Mouse (Mus musculus) G1E (cell line): ENCODE data around the gene Apbb2. TPM values are rescaled to one million over a fixed set of nuclear protein-coding genes. Genes with fewer than 3 reads are reported as not detected.

Experiments
- ATAC-seq: 2 replicates; pipeline ENCODE4 v1.8.0; 2016; ENCODE audit warnings: mild to moderate bottlenecking; ENCODE audit not compliant: insufficient number of reproducible peaks, poor library complexity, low FRiP score, severe bottlenecking; ENCODE audit errors: extremely low read depth
- DNase-seq: peaks from one replicate; pipeline ENCODE4 v3.0.0; 2012; ENCODE audit warnings: low spot score
- H3K27me3 ChIP-seq: 2 replicates; pipeline ENCODE4 v1.6.1; 2012; ENCODE audit warnings: mild to moderate bottlenecking, low read length, inconsistent platforms; ENCODE audit not compliant: insufficient read depth
- H3K36me3 ChIP-seq: replicated peaks from 2 replicates; pipeline ENCODE3; 2012; ENCODE audit warnings: mild to moderate bottlenecking, inconsistent platforms
- H3K4me1 ChIP-seq: 2 replicates; pipeline ENCODE4 v1.6.1; 2012; ENCODE audit warnings: low read depth, low read length, inconsistent platforms, mixed read lengths; ENCODE audit not compliant: insufficient read depth
- H3K4me3 ChIP-seq: 2 replicates; pipeline ENCODE4 v1.5.1; 2012; ENCODE audit warnings: low read depth, mild to moderate bottlenecking, inconsistent platforms, low read length, moderate library complexity, mixed read lengths
- H3K9me3 ChIP-seq: replicated peaks from 2 replicates; pipeline ENCODE4 v1.6.1; 2012; ENCODE audit warnings: inconsistent platforms
- CTCF ChIP-seq: IDR thresholded peaks from 2 replicates; pipeline ENCODE4 v1.5.1; 2012; ENCODE audit warnings: low read depth, low read length, inconsistent platforms, mixed read lengths
- GATA1 ChIP-seq: IDR thresholded peaks from 2 replicates; pipeline ENCODE4 v1.6.1; 2012; ENCODE audit warnings: borderline replicate concordance, low read length, inconsistent platforms, mixed read lengths
- GATA2 ChIP-seq: IDR thresholded peaks from 2 replicates; pipeline ENCODE4 v1.6.1; 2012; ENCODE audit warnings: low read depth, low read length, inconsistent platforms, borderline replicate concordance
- POLR2AphosphoS5 ChIP-seq: IDR thresholded peaks from 2 replicates; pipeline ENCODE4 v1.6.1; 2012; ENCODE audit warnings: low read depth, low read length, inconsistent platforms; ENCODE audit not compliant: insufficient replicate concordance
- TAL1 ChIP-seq: conservative IDR thresholded peaks from 2 replicates; pipeline ENCODE4 v1.6.1; 2012; ENCODE audit warnings: low read depth, low read length, inconsistent platforms, mixed read lengths
- polyA plus RNA-seq: library from polyadenylated mRNA; stranded (reverse); fragments of >175 nt; gene quantifications from 2 replicates; pipeline ENCODE4 v1.2.3, GENCODE M21; 2012
- total RNA-seq, 2 experiments: library from RNA; stranded (forward) in 1 of 2; stranded (reverse) in 1 of 2; fragments of 200-1000 nt in 1 of 2; fragments of >200 nt in 1 of 2; fragmentation: Nextera tagmentation in 1 of 2; gene quantifications; 2 replicates each; pipeline ENCODE4 v1.2.3; 2014 to 2017

The Apbb2 gene
- total and polyA plus RNA-seq, 3 experiments: 0.16 TPM; not detected in 2

GRCm38 (mm10) chr5:66594881-66595280 is 23.7 kb downstream of the Apbb2 start:
- peaks cover 67% of the 10 kb centered on the region for H3K9me3 ChIP-seq
- no peak for TF ChIP-seq POLR2AphosphoS5
- H3K4me3 ChIP-seq: no peak overlapping the region; the same call in 1 of the 2 replicates
- no peak for ATAC-seq
- H3K27me3 ChIP-seq: no peaks in the 10 kb centered on the region
- no peaks in the 10 kb centered on the region for H3K36me3 ChIP-seq
- no peaks in the 10 kb centered on the region for H3K4me1 ChIP-seq
- no peak for DNase-seq

- ATAC-seq (no peak), DNase-seq (no peak)
- H3K4me3 ChIP-seq: no peak overlapping the region
- no peaks in the 10 kb centered on the region for H3K27me3 ChIP-seq
- H3K9me3 ChIP-seq: peaks cover 56% of the 10 kb centered on the region
- H3K36me3 ChIP-seq: no peaks in the 10 kb centered on the region
- H3K4me1 ChIP-seq: no peaks in the 10 kb centered on the region
- no peak for TF ChIP-seq GATA2
Observed at GRCm38 (mm10) chr5:66586236-66586745, 32.3 kb downstream of the Apbb2 start.

GRCm38 (mm10) chr5:66583019-66583406 is 35.6 kb downstream of the Apbb2 start:
- H3K27me3 ChIP-seq: no peaks in the 10 kb centered on the region
- ATAC-seq (no peak), DNase-seq (no peak)
- no peaks in the 10 kb centered on the region for H3K36me3 ChIP-seq
- no peak overlapping the region for H3K4me3 ChIP-seq
- no peaks in the 10 kb centered on the region for H3K4me1 ChIP-seq
- H3K9me3 ChIP-seq: peaks cover 42% of the 10 kb centered on the region
- TF ChIP-seq CTCF (no peak), POLR2AphosphoS5 (no peak), GATA2 (no peak), GATA1 (no peak), TAL1 (no peak)

GRCm38 (mm10) chr5:66582281-66583018 is 36.1 kb downstream of the Apbb2 start:
- ATAC-seq (no peak), DNase-seq (no peak)
- Histone ChIP-seq H3K9me3 (peaks cover 40% of the 10 kb centered on the region), H3K27me3 (no peaks in the 10 kb centered on the region), H3K4me1 (no peaks in the 10 kb centered on the region), H3K36me3 (no peaks in the 10 kb centered on the region), H3K4me3 (no peak overlapping the region)
- TF ChIP-seq TAL1: no peak
- no peak for TF ChIP-seq CTCF
- TF ChIP-seq GATA1: no peak
- no peak for TF ChIP-seq POLR2AphosphoS5
- TF ChIP-seq GATA2: no peak

GRCm38 (mm10) chr5:66579066-66579465 is 39.5 kb downstream of the Apbb2 start:
- no peaks in the 10 kb centered on the region for H3K36me3 ChIP-seq
- no peak overlapping the region for H3K4me3 ChIP-seq
- ATAC-seq (no peak), DNase-seq (no peak)
- H3K9me3 ChIP-seq: peaks cover 46% of the 10 kb centered on the region
- H3K27me3 ChIP-seq: no peaks in the 10 kb centered on the region
- no peak for TF ChIP-seq GATA1
- TF ChIP-seq POLR2AphosphoS5: no peak
- no peak for TF ChIP-seq CTCF
- no peak for TF ChIP-seq TAL1
- TF ChIP-seq GATA2: no peak
- H3K4me1 ChIP-seq: no peaks in the 10 kb centered on the region

- Histone ChIP-seq H3K9me3 (peaks cover 41% of the 10 kb centered on the region), H3K4me3 (no peak overlapping the region), H3K4me1 (no peaks in the 10 kb centered on the region), H3K27me3 (no peaks in the 10 kb centered on the region), H3K36me3 (no peaks in the 10 kb centered on the region)
- ATAC-seq (no peak), DNase-seq (no peak)
- TF ChIP-seq CTCF (no peak), GATA2 (no peak), POLR2AphosphoS5 (no peak), GATA1 (no peak), TAL1 (no peak)
Observed at GRCm38 (mm10) chr5:66576299-66576698, 42.3 kb downstream of the Apbb2 start.
